Mouse (Mus musculus) kidney, postnatal 0 days (tissue): ENCODE measurements around the gene Ifna2. TPM values are rescaled to one million over a fixed set of nuclear protein-coding genes. Genes with fewer than 3 reads are reported as not detected.

Experiments used
- ATAC-seq: fragments of 200-750 bp; cut with Nextera tagmentation; replicated peaks from 2 replicates; pipeline ENCODE4 v1.8.0; 2017; ENCODE audit warnings: low read depth, moderate number of reproducible peaks, moderate TSS enrichment, moderate library complexity; ENCODE audit not compliant: low FRiP score
- DNase-seq: peaks from one replicate; pipeline ENCODE4 v3.0.0-alpha.2; 2016; ENCODE audit warnings: low spot score
- H3K27ac ChIP-seq: fragments of 300-500 bp; sonication (generic); 2 replicates; pipeline ENCODE4 v1.5.1; 2014; ENCODE audit warnings: mild to moderate bottlenecking
- H3K27me3 ChIP-seq: fragments of 300-500 bp; sonication (generic); 2 replicates; pipeline ENCODE4 v1.6.1; 2014; ENCODE audit warnings: low read length, mixed read lengths; ENCODE audit not compliant: insufficient read depth
- H3K36me3 ChIP-seq: fragments of 300-500 bp; sonication (generic); 2 replicates; pipeline ENCODE4 v1.6.1; 2014; ENCODE audit warnings: low read length, mixed read lengths; ENCODE audit not compliant: insufficient read depth
- H3K4me1 ChIP-seq: fragments of 300-500 bp; sonication (generic); replicated peaks from 2 replicates; pipeline ENCODE4 v1.6.1; 2014; ENCODE audit warnings: antibody characterized with exemption, low read length, mixed read lengths; ENCODE audit not compliant: insufficient read depth
- H3K4me2 ChIP-seq: fragments of 300-500 bp; sonication (generic); 2 replicates; pipeline ENCODE4 v1.6.1; 2014; ENCODE audit warnings: mild to moderate bottlenecking, low read length, moderate library complexity, mixed read lengths
- H3K4me3 ChIP-seq: fragments of 300-500 bp; sonication (generic); replicated peaks from 2 replicates; pipeline ENCODE4 v1.5.1; 2014; ENCODE audit warnings: low read depth, low read length
- H3K9ac ChIP-seq: fragments of 300-500 bp; sonication (generic); 2 replicates; pipeline ENCODE4 v1.6.1; 2014; ENCODE audit warnings: low read depth, low read length
- H3K9me3 ChIP-seq: fragments of 300-500 bp; sonication (generic); replicated peaks from 2 replicates; pipeline ENCODE4 v1.6.1; 2016; ENCODE audit warnings: low read length, inconsistent platforms, mixed read lengths
- CTCF ChIP-seq: IDR thresholded peaks from 2 replicates; pipeline ENCODE4 v1.5.1; 2016; ENCODE audit warnings: antibody characterized with exemption, low read depth, mild to moderate bottlenecking, moderate library complexity
- WGBS: fragments of 180-500 bp; shearing (Covaris S2); extraction: QIAGEN DNeasy Blood & Tissue Kit; methylation state at CpG from one replicate; pipeline ENCODE4 v1.1.7; 2014; 5-methylcytosine and 5-hydroxymethylcytosine counted together
- polyA plus RNA-seq: library from polyadenylated mRNA; unstranded; fragments of >200 nt; fragmentation: Nextera tagmentation; extraction: Ambion mirVana; gene quantifications from 2 replicates; pipeline ENCODE4 v1.2.1, GENCODE M21; 2015

Gene Ifna2
- polyA plus RNA-seq: not detected in 2 replicates

DNA sequence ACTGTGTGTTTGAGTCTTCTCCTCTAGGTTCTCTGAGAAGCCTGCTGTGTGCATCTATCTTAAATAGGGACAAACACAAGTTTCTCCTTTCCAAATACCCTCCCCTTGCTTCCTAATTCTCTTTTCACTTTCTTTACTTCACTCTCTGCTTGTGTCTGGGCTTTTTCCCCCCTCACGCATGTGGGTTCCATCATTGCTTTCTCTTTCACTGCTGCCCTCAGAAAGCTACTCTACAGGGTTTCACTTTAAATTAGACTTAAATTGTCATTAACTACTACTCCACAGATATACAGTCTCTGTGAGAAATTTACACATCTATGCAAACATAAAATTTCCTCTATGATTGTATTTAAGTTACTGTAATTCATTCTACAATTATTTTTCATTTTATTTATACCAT lies at the start of gene Ifna2:
TSS of gene Ifna2 (minus strand) at position 101 of the 400 bp plus-strand sequence.
- Histone ChIP-seq H3K4me1 (no peaks in the 10 kb centered on the region), H3K27ac (no peak within 1 kb of the TSS), H3K4me3 (no peak within 1 kb of the TSS), H3K27me3 (no peaks in the 10 kb centered on the region), H3K36me3 (no peaks in the 10 kb centered on the region), H3K9me3 (no peaks in the 10 kb centered on the region), H3K4me2 (no peak within 1 kb of the TSS), H3K9ac (no peak within 1 kb of the TSS)
- no peak for TF ChIP-seq CTCF
- DNase-seq: no peak
- 83% methylated on average over 1 of the region's 1 CpGs for whole genome bisulfite sequencing
- no peak for ATAC-seq

DNA sequence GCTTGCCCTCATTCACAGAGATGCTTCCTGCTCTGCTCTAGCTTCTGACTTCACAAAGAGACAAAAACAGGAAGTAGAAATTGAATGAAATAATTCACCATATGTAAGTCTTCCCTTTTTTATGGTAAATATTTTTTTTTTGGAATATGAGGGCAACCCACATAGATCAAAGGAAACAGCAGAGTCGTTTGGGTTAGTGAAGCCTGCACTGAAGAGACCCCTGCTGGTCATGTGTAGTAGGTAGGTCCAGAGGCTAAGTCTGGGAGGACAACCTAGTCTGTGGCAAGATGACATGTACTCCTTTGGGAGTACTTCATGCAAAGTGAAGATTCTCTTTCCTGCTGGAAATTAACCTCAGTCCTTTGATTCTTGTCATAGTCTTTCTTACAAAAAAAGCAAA lies 43.6 kb upstream of the Ifna2 start:
- 0% methylated on average over 1 of the region's 1 CpGs for WGBS
- H3K9ac ChIP-seq: no peak overlapping the region
- 0 out of 2 replicates have a peak, but pooled peaks have one; percentile 55 for ATAC-seq
- TF ChIP-seq CTCF: peak; percentile 79
- no peak overlapping the region for H3K27ac ChIP-seq
- no peaks in the 10 kb centered on the region for H3K27me3 ChIP-seq
- no peaks in the 10 kb centered on the region for H3K4me1 ChIP-seq
- no peak overlapping the region for H3K4me3 ChIP-seq
- no peak overlapping the region for H3K4me2 ChIP-seq
- H3K36me3 ChIP-seq: no peaks in the 10 kb centered on the region
- no peaks in the 10 kb centered on the region for H3K9me3 ChIP-seq
- DNase-seq: peak; percentile 81

DNA sequence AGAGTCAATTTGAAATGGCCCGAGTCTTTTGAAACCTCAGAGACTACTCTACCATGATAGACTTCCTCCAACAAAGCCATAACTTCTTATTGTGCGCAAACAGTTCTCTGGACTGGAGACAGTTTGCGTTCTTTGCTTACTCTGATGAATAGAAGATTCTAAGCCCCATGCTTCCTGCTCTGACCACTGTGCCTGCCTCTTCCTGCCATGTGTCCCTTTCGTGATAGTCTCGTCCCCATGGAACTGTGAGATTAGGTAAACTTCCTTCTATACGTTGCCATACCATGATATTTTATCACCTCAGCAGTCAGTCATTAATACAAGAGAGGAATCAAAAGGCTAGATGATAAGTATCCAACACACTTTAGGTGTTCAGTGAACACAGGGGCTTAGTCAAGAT lies 43.0 kb upstream of the Ifna2 start:
- Histone ChIP-seq H3K4me2 (no peak overlapping the region), H3K27ac (no peak overlapping the region), H3K27me3 (no peaks in the 10 kb centered on the region), H3K4me3 (no peak overlapping the region), H3K4me1 (no peaks in the 10 kb centered on the region), H3K9me3 (no peaks in the 10 kb centered on the region), H3K9ac (no peak overlapping the region), H3K36me3 (no peaks in the 10 kb centered on the region)
- DNase-seq (no peak), ATAC-seq (no peak)
- TF ChIP-seq CTCF: no peak
- WGBS: 78% methylated on average over 6 of the region's 6 CpGs

DNA sequence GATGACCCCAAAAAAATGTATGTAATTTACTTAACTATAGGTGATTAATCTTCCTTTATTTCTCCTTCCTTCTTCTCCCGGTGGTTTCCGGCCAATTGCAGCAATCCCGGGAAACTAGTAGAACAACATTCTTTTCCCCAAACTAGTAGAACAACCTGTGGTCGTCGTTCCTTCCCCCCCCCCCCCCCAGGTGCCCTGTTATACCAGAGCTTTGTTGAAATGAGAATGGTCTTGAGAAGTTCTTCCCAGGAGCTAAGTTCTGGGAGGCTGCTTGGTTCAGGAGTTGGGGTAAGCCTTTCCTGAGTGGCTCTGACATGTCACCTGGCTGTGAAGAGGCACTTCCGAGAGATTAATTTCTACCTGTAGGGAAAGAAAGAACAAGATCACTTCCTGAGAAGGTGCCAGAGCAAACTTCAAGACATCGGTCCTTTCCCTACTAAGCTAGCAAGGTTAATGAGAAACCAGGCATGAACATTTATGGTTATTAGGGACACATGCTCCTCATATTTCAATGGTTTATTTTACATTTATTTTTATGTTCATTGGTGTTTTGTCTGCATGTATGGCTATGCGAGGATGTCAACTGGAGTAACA lies 39.9 kb upstream of the Ifna2 start:
- peaks cover 7% of the 10 kb centered on the region; the same call in 1 of the 2 replicates for H3K4me1 ChIP-seq
- no peak for TF ChIP-seq CTCF
- 46% methylated on average over 8 of the region's 8 CpGs for WGBS
- H3K27ac ChIP-seq: peak overlapping the region; percentile 98
- H3K9ac ChIP-seq: no peak overlapping the region
- no peak for ATAC-seq
- 0 out of 2 replicates have a peak, but pooled peaks cover 4% of the 10 kb centered on the region for H3K36me3 ChIP-seq
- no peaks in the 10 kb centered on the region for H3K27me3 ChIP-seq
- no peaks in the 10 kb centered on the region for H3K9me3 ChIP-seq
- no peak overlapping the region for H3K4me3 ChIP-seq
- 0 out of 2 replicates have a peak overlapping the region, but pooled peaks have one; percentile 25 for H3K4me2 ChIP-seq
- DNase-seq: no peak

DNA sequence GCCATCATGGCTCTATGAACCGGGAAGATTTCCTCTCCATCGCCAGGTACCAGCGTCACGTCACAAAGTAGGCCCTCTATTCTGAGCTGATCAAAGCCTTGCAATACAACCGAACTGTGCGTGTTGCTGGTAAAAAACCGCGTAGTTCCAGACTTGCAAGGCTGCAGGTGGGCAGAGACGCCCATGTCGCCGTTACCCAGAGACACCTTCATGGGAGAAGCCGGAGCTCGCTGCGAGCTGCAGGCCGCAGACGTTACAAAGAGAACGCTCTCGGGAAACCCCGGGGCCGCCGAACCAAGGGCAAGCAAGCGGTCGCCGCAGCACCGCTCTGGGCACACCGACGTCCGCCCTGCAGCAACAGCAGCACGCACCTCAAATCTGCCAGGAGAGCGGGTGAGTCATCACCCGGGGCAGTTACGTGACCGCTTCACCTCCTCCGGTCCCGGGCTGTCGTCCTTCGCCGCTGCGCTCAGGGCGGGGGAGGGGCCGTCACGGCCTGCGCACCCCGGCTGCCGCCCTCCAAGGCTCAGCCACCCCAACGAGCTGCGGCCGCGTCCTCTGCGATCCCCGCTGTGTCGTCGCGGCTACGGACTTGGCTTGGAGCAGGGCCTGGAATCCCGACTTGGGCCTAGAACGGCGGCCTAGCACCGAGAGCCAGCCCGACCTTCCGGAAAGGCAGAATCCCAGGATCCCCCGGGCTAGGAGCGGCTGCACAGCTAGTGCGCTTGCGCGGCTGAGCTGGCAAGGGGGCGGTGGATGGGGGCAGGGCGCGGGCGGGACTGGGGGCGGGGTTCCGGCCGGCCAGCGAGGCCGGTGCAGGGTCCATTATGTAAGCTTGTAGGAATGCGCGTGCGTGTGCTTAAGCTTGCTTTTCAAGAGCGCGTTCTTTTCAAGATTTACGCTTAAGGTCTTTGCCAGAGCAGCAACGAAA lies 38.3 kb upstream of the Ifna2 start, which contains the start of the genes Gm26566 and Klhl9:
TSS of gene Gm26566 (plus strand) at position 15 of the 931 bp plus-strand sequence.
TSS of gene Klhl9 (minus strand) at position 675 of the 931 bp plus-strand sequence.
- Histone ChIP-seq H3K4me3 (peak within 1 kb of the TSS; percentile 63), H3K9me3 (no peaks in the 10 kb centered on the region), H3K9ac (peak within 1 kb of the TSS; percentile 94), H3K36me3 (0 out of 2 replicates have a peak, but pooled peaks cover 4% of the 10 kb centered on the region), H3K27ac (peak within 1 kb of the TSS; percentile 98), H3K27me3 (no peaks in the 10 kb centered on the region), H3K4me1 (peaks cover 7% of the 10 kb centered on the region; the same call in 1 of the 2 replicates), H3K4me2 (peak within 1 kb of the TSS; percentile 62)
- no peak for TF ChIP-seq CTCF
- peak; percentile 98 for DNase-seq
- WGBS: under 1% methylated on average over 81 of the region's 82 CpGs
- peak; percentile 97 for ATAC-seq

DNA sequence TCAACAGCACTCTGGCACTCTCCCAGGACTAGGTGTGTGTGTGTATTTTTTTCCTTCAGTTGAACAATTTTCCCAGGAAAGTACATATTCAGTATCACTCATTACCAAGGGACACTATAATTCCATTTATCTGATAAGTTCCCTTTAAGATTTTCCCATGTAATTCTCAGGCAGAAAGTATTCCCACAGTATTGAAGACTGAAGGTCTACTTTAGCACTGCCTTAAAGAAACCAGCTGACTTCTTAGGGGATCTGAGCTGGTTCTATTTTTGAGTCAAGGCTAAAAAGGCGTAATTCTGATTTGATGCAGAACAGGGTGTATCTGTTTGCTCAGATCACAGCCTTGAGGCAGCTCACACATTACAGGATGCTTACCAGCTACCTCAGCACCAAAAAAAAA lies 35.0 kb upstream of the Ifna2 start:
- H3K4me3 ChIP-seq: peak overlapping the region; percentile 24
- 44% methylated on average over 1 of the region's 1 CpGs for WGBS
- TF ChIP-seq CTCF: no peak
- ATAC-seq (no peak), DNase-seq (no peak)
- H3K9ac ChIP-seq: no peak overlapping the region; the same call in 1 of the 2 replicates
- no peak overlapping the region for H3K27ac ChIP-seq
- H3K4me2 ChIP-seq: peak overlapping the region; percentile 62
- no peaks in the 10 kb centered on the region for H3K27me3 ChIP-seq
- H3K9me3 ChIP-seq: no peaks in the 10 kb centered on the region
- peaks cover 7% of the 10 kb centered on the region; the same call in 1 of the 2 replicates for H3K36me3 ChIP-seq
- H3K4me1 ChIP-seq: peaks cover 7% of the 10 kb centered on the region; the same call in 1 of the 2 replicates
